Mouse (Mus musculus) G1E-ER4 (cell line): ENCODE data around the gene Icos. TPM values are rescaled to one million over a fixed set of nuclear protein-coding genes. Genes with fewer than 3 reads are reported as not detected.

ENCODE experiments used
- GATA1 ChIP-seq: IDR thresholded peaks from one replicate; pipeline ENCODE4 v1.8.0; 2012; ENCODE audit warnings: low read length, inconsistent platforms
- polyA plus RNA-seq: library from polyadenylated mRNA; stranded (reverse); fragments of >175 nt; gene quantifications from 2 replicates; pipeline ENCODE4 v1.2.3, GENCODE M21; 2012

Icos gene
- polyA plus RNA-seq: not detected in 2 replicates

DNA sequence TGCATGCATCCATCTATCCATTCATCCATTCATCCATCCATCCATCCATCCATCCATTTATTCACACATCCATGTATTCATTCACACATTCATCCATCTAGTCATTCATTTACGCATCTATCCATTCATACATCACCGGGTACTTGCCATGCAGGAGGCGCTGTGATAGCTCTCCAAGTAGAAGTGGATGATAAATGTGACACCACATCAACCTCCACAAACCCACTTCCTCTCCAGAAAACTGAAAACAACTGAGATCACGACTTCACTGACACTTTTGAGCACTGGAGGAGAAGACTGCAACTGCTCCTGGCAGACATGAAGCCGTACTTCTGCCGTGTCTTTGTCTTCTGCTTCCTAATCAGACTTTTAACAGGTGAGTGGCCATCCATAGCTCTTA is at the start of gene Icos:
Gene Icos, plus strand, starts transcription at position 287 of the 400 bp plus-strand sequence.
- TF ChIP-seq GATA1: no peak

DNA sequence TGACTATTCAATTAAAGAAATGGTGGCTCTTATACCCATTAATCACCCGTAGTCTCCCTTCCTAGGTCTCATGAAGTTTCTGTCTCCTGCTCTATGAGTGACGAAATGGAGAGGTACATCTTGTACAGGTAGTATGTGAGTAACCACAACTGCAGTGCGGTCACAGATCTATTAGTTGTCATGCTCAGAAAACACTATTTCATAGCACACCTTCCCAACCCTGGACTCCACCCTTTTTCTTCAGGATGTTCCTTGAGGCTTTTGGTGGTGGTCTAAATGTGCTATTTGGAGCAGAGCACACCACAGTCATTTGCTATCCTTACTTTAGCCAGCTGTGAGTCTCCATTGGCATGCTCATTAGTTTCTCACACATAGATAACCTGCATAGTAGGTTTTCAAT is 48.7 kb upstream of the Icos start:
- TF ChIP-seq GATA1: no peak

DNA sequence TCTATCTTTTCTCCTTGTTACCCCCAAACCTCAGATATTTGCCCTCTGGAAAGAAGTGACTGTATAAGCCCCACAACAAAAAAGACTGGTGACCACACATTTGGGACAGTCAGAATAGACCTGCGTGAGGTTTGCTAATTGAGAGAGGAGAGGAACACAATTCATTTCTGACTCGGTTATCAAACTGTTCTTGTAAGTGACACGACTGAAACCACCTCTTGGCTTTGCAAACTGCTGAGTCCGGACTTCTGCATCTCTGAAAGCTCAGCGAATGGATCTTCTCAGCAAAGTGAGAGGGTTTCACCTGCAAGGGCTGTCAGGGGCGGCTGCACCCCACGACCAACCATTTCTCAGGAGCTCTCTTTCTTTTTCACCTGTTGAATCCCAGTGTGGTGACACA is 47.3 kb upstream of the Icos start:
- no peak for TF ChIP-seq GATA1

DNA sequence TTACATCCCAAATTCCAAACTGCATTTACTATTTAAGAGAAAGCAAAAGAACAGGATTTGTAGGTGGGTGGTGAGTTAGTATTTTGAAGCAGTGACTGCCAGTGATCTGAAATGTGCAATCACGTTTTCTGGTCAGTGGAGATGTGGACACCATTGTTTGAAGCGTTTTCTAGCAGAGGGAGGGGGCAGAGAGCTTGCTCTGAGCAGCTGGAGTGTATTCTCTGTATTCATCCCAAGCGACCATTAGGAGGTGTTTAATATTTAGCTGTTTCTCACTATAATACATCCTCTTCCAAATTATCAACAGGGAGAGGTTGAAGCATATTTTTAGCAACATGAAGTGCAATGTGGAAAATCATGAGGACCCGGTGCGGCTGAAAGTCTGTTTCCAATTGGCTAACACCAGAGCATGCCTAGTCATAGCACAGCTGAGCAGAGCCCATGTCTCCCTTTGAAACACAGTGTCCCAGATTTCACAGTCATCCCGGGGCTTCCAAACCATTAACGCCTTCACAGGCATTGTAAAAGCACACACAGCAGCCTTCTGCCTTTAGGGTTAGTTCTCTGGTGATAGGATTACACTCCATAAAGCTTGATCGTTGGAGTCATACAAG is 41.7 kb upstream of the Icos start:
- TF ChIP-seq GATA1: no peak

DNA sequence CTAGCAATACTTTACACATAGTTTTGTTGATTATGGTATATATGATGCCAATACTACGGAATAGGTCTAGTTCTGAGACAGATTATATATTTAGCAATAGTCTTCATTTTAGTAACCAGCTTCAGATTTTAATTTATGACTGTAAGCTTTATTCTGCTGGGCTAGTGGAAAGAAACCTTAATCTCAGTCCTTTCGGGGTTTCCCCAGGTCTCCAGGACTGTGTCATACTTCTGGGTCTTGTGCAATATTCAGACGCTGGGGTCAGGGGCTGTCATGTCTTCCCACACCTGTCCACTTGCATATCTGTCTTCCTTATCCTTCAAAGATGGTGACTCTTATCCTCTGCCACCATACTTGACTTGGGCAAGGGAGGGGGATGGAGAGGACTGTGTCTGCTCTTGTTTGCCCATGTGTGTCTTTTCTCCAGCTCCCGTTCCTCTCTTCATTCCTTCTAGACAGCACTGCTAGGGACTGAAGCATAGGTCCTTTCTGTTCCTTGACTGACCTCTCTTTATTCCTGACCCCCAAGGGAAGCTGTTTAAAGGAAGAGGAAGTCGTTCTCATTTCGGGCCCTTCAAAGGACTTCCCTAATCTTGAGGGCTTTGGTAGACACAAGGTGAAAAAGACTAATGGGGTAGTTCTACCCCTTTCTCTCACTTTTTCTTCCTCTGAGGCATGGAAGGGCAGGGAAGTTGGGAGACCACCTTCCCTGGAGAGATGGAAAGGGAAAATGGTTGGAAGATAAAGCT is 40.6 kb upstream of the Icos start:
- no peak for TF ChIP-seq GATA1

DNA sequence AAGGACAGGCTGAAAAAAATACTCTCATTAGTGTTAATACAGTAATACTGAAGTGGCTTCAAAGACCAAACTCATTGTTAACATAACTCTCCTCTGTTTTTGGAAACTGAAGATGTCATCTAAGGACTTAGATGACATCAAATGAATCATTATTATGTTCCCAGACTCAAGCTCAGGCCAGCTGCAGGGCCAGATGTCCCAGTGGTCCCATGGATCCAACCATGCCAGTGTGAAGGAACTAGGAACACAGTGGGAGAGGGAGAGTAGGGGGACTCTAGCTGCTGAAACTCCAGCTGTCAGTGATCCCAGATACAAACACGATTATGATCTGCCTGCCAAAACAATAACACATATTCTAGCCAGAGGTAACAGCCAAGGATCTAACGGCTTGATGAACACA is 39.5 kb upstream of the Icos start:
- no peak for TF ChIP-seq GATA1

DNA sequence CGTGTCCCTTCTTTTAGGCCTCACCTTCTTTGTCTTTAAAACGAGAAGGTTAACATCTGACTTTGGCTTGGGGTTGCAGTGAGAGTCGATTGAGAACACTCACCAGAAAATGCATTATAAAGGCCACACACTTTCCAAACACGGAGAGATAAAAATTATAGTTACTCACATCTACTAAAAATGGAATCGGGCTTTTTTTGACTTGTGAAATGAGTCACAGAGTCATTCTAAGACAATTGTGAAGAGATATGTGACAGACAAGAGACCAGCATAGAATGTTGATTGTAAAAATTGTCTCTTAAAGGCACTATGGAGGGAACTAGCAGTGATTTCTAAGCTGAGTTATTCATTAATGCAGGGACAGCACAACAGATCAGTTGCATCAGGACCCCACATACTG is 38.8 kb upstream of the Icos start:
- TF ChIP-seq GATA1: no peak

DNA sequence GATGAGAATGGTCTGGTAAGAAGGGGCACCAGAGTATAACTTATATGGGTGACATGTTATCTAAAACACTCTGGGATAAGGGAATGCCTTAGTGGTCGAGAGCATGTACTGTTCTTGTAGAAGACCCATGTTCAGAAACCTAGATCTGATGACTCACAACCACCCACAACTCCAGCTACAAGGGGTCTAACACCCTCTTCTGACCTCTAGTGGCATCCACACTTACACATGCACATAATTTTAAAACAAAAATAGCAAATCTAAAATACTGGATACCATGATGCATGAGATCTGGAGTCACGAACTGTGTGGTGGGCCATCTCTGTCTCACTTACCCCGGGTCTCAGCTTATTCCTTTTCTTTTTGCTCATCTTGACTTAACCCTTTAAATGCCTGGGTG is 37.7 kb upstream of the Icos start:
- no peak for TF ChIP-seq GATA1

DNA sequence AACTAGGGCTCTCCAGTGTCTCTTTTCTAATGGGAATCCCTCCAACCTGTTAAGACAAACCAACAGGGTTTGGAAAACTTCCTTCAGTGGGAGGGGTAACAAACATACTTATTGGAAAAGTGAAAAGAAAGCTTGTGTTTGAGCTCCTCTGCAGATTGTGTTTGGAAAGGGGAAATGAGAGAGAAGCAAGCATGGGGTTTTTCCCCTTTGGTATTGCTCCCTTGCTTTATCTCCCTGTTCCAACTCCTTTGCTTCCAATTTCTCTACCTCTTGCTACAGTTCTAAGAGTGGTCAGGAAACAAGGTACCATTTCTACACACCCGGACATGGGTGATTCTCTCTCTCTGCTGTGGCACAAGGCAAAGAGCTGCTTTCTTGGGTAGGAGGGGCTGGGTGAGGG is 37.1 kb upstream of the Icos start:
- no peak for TF ChIP-seq GATA1

DNA sequence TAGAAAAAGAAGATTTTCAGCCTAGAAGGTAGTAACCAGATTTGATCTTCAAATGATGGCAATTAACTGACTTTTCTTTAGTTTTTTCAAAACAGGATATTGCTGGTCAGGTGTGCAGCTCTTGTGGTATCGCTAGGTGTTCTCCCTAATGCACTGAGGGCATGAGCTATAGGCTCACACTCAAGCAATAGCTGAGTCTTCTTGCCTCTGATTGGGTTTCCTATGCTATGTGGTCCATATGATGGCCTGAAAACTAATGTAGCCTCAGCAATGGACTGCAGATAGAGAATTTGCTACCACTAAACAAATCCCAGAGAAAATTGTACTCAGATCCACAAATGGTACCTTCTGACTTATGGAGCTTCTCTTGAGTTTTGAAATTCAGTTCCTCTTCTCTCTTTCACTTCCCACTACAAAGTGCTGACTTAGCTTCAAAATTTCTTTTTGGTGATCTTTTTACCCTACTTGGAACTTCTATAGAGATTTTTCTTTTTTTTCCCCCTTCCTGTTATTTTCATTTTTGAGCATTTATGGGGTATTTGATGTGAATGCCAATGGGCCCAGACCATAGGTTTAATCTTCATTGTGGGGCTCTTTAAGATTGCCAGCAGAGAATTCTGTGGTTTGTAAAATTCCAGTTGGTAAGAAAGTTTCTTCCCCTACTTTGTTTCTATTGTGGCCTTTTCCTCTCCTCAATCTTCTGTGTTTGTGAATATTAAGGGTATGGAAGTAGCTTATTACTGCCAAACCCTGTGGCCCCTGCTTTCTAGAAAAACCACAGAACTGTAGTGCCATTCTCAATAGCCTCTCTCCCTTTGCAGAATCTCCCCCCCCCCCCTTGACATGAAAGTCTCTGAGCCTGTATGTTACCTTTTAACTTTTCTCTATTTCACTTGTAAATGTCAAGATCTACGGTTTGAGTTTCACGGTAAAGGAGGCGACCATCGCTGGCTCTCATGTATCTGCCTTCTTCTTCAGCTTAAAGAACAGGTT is 36.4 kb upstream of the Icos start:
- TF ChIP-seq GATA1: no peak

DNA sequence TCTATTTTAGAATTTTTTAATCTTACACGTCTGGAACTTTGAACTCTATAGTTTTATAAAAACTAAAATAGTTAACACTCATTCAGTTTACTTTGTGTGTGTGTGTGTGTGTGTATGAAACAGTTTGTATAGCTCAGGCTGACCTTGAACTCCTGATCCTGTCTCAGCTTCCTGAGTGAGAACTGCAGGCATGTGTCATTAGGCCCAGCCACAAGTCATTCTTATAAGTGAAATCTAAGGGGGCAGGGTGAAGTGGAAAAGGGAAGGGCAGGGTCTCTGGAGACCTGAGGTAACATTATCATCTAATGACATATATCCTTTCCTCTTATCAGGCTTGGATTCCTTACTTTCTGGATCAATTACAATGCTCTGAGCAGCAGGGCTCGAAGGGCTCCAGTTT is 34.8 kb upstream of the Icos start:
- no peak for TF ChIP-seq GATA1

DNA sequence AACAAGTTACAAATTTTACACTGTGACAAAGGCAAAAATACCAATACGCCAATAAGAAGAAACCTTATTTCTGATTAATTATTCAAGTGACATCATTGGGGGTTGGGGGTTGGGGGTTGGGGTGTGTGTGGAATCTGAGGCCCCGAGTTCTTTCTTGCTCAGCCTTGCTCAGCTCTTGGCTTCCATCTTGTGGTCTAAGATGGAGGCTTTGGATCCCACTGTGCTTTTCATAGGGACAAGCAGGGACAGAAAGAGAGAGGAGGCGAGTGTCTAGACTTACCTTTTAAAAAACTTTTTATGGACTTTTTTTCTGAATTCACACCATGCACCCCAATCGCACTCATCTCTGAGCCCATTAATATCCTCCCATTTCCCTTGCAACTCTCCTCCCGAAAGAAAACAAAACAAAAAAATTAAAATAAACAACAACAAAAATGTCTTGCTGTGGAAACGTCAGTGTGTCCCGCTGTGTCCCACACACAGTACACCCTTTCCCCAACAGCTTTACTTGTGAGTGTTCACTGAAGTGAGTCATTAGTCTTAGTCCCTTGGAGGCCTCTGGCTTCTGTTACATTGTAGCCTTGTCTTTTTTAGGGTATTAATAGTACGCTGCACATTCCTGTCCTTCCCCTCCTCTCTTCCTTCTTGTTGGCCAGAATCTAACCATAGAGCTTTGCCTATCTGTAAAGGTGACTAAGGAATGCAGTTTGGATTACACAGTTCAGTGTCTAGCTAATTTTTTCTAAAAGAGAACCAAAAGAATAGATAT is 31.9 kb upstream of the Icos start:
- TF ChIP-seq GATA1: no peak

DNA sequence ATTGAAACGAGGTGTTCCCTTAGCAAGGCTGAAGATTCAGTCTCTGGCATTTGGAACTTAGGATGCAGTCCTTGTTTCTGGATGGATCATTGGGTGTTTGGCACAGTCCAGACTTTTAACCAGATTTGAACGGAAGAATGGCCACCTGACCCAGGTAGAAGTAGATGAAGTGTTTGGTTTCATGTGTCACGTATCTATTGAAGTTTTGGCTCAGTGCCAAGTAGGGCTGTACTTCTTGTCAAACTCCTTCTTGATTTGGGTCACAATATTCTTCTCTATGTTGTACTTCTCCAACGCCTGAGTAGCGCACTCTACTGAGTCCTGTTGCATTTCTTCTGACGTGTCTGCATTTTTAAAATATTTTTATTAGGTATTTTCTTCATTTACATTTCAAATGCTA is 29.6 kb upstream of the Icos start:
- no peak for TF ChIP-seq GATA1

DNA sequence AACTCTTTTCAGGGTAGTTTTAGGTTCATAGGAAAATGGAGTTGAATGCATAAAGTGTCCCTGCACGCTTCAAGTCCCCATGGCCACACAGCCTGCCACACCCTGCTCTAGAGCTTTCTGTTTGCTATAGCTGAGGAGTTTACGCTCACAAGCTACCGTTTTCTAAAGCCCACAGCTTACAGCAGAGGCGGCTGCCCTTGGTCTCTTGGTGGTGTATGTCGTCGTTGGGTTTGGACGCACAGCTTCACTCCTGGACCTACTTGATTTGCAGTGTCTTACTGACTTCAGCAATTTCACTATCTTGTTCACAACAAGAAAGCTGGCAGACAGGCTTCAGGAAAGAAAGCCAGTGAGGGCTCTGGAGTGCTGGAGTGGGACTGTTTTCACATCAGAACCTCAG is 24.8 kb upstream of the Icos start:
- TF ChIP-seq GATA1: no peak

DNA sequence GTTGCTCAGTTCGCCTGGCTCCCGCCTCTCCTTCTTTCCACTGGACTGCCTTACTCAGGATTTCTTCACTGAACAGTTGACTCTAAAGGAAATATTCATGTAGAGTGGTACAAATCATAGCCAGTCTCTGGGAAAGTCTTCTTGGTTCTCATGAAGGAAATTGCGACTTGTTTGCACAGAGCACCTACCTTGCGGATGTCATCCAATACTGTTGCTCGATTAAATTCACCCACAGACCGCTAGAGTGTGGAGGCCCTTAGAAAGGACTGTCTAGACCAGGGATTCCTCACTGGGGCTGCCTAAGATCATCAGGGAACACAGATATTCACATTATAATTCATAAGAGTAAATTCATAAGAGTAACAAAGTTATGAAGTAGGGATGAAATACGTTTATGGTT is 24.0 kb upstream of the Icos start:
- TF ChIP-seq GATA1: no peak
